Mouse (Mus musculus): ENCODE measurements around the gene Strada. TPM values are rescaled to one million over a fixed set of nuclear protein-coding genes. Genes with fewer than 3 reads are reported as not detected.
A peak's percentile ranks its signal among the peaks of the same experiment; 100 is the strongest.

Gene Strada
- polyA plus RNA-seq, 1 experiment: 58.2 TPM

DNA sequence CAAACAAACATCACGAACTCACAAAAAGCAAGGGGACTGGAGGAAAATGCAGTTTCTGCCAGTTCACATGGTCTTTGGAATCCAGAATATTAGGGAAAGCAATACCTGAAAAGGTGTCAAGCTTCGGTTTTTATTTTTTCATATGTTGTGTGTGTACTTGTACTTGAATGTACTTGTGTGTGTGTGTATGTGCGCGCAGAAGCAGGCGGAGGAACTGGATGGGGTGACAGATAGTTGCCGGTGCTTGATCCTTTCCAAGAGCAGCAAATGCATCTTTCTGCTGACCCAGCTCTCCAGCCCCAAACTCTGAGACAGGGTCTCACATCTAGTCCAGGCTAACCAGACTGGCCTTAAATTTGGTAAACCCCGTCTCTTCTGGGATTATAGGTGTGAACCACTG lies 7.1 kb downstream of the Strada start:
- Histone ChIP-seq H3K4me1 (ENCODE audit: control insufficient read depth, insufficient read depth, low read length) (peaks cover 2% of the 10 kb centered on the region; the same call in 1 of the 2 replicates), H3K4me3 (replicated peaks; ENCODE audit: insufficient read depth, low read depth, low read length) (no peak overlapping the region), H3K27ac (ENCODE audit: insufficient read depth, low read length) (no peak overlapping the region), H3K27me3 (ENCODE audit: control insufficient read depth, insufficient read depth, low read length) (no peaks in the 10 kb centered on the region)
- no peak for TF ChIP-seq POLR2A (IDR thresholded peaks at IDR 0.05; ENCODE audit: borderline replicate concordance, insufficient read depth, low read length)
- TF ChIP-seq CTCF (IDR thresholded peaks at IDR 0.05; ENCODE audit: borderline replicate concordance, insufficient read depth, low read depth, low read length): no peak
- 90% methylated on average over 7 of the region's 7 CpGs for WGBS
- DNase-seq: no peak

DNA sequence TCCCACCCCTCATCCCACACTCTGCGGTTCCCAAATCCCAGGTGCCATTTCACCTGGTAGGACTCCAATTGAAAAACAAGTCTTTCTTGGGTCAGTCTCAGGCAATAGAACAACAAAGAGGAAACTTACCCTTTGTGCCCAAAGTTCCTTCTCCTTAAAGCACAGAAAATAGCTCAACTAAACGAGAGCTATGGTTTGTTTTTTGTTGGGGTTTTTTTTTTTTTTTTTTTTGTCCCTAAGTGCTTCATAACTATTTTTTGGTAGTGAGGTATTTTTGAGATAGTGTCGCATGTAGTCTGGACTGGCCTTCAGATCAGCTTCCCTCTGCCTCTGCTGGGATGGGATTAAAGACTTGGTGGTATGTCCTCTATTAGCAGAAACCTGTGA lies 7.8 kb downstream of the Strada start:
- no peaks in the 10 kb centered on the region for H3K27me3 ChIP-seq (ENCODE audit: control insufficient read depth, insufficient read depth, low read length)
- no peak for DNase-seq
- WGBS: 37% methylated on average over 3 of the region's 3 CpGs
- peak overlapping the region; percentile 80 for H3K4me3 ChIP-seq (replicated peaks; ENCODE audit: insufficient read depth, low read depth, low read length)
- TF ChIP-seq POLR2A (IDR thresholded peaks at IDR 0.05; ENCODE audit: borderline replicate concordance, insufficient read depth, low read length): no peak
- TF ChIP-seq CTCF (IDR thresholded peaks at IDR 0.05; ENCODE audit: borderline replicate concordance, insufficient read depth, low read depth, low read length): no peak
- H3K4me1 ChIP-seq (ENCODE audit: control insufficient read depth, insufficient read depth, low read length): peaks cover 2% of the 10 kb centered on the region; the same call in 1 of the 2 replicates
- H3K27ac ChIP-seq (ENCODE audit: insufficient read depth, low read length): peak overlapping the region; percentile 23

DNA sequence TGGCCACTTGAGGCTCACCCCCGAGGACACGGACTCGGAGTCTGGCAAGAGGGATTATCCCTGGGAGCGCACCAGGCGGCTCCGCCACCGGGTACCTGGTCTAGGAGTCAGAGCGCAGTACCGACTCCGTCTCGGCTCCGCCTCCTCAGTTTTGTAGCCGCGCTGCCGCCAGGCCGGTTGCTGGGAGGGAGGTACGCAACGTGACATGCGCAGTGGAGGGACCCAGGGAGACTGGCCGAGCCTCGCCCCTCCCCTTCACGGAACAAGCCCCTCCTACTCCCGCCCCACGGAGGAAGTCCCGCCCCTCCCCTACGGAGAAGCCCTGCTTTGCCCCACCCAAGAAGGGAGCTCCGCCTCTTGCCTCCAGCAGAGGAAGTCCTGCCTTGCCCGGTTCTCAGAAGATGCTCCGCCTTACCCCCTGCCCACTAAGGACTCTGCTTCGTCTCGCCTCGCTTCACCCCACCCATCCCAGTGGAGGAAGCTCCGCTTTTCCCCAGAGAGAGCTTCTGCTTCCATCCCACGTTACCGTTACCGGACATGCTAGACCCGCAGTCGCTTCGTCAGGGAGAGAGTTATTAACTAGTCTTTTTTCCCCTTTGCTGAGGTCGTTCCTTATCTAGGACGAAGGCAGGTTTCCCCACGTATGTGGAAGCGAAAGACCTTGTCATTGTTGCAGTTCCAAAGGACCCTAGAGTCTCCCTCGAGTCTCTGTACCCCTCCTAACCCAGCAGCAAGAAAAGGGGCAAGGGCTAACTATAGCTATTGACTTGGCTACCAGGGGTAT lies 8.4 kb downstream of the Strada start:
- peaks cover 2% of the 10 kb centered on the region; the same call in 1 of the 2 replicates for H3K4me1 ChIP-seq (ENCODE audit: control insufficient read depth, insufficient read depth, low read length)
- WGBS: under 1% methylated on average over 44 of the region's 44 CpGs

DNA sequence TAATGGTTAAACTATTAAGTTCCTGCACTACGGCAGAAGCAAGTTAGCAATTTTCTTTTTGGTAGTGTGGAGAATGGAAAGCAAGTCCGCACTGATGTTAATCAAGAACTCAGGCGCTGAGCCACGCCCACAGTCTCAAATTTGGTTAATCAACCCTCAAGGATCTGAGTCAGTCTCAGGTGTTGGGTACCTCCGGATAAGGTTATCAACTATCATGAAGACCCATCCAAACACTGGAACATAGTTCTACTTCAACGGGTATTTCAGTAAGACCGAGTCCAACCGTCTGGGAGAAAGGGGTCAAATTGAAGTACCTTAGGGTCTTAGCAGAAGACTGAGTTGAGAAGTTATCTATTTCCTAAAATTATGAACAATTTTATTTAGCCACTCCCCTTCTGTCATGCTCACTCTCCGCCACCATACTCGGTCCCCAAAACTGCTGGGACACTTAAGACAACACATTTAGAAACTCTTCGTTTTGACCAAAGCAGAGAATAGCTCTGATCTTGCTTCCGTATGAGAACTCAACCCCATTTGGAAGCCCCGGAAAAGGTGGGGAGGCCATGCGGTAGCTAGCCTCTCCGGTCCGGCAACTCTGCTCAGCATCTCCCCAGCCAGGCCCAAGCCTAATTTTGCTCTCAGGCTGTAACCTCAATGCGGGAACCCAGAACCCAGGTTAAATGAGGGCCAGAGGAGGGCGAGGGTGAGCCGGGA lies 9.2 kb downstream of the Strada start:
- Histone ChIP-seq H3K27ac (ENCODE audit: insufficient read depth, low read length) (peak overlapping the region; percentile 55; the same call in 1 of the 2 replicates), H3K27me3 (ENCODE audit: control insufficient read depth, insufficient read depth, low read length) (no peaks in the 10 kb centered on the region), H3K4me3 (replicated peaks; ENCODE audit: insufficient read depth, low read depth, low read length) (peak overlapping the region; percentile 75), H3K4me1 (ENCODE audit: control insufficient read depth, insufficient read depth, low read length) (peaks cover 2% of the 10 kb centered on the region; the same call in 1 of the 2 replicates)
- no peak for TF ChIP-seq POLR2A (IDR thresholded peaks at IDR 0.05; ENCODE audit: borderline replicate concordance, insufficient read depth, low read length)
- no peak for TF ChIP-seq CTCF (IDR thresholded peaks at IDR 0.05; ENCODE audit: borderline replicate concordance, insufficient read depth, low read depth, low read length)
- DNase-seq: no peak
- 9% methylated on average over 19 of the region's 19 CpGs for WGBS

More for the DNA sequence above, 8.4 kb downstream of the Strada start:
- DNase-seq: peak; percentile 97
- TF ChIP-seq CTCF (IDR thresholded peaks at IDR 0.05; ENCODE audit: borderline replicate concordance, insufficient read depth, low read depth, low read length): no peak
- peak; percentile 84; the same call in 1 of the 2 replicates for TF ChIP-seq POLR2A (IDR thresholded peaks at IDR 0.05; ENCODE audit: borderline replicate concordance, insufficient read depth, low read length)
- Histone ChIP-seq H3K4me3 (replicated peaks; ENCODE audit: insufficient read depth, low read depth, low read length) (peak overlapping the region; percentile 80), H3K27me3 (ENCODE audit: control insufficient read depth, insufficient read depth, low read length) (no peaks in the 10 kb centered on the region), H3K27ac (ENCODE audit: insufficient read depth, low read length) (peak overlapping the region; percentile 55)

DNA sequence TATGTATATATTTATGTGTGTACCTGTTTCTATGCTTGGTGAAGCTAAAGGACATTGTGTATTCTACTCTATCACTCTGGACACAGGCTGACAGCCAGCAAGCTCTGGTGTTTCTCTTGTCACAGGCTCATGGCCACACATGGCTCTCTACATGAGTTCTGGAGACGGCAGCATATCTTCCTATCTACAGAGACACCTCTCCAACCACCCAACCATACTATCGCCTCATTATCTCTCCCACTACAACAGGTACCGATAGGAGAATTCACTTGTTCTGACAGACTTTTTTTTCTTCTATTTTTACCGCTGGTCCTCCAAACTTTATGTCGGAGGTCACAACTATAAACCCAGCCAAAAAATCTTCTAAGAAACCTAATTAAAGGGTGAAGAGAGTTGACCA lies 9.7 kb downstream of the Strada start:
- WGBS: 55% methylated on average over 5 of the region's 5 CpGs
- Histone ChIP-seq H3K4me1 (ENCODE audit: control insufficient read depth, insufficient read depth, low read length) (peaks cover 2% of the 10 kb centered on the region; the same call in 1 of the 2 replicates), H3K27ac (ENCODE audit: insufficient read depth, low read length) (no peak overlapping the region), H3K27me3 (ENCODE audit: control insufficient read depth, insufficient read depth, low read length) (no peaks in the 10 kb centered on the region), H3K4me3 (replicated peaks; ENCODE audit: insufficient read depth, low read depth, low read length) (no peak overlapping the region)
- TF ChIP-seq CTCF (IDR thresholded peaks at IDR 0.05; ENCODE audit: borderline replicate concordance, insufficient read depth, low read depth, low read length) (no peak), POLR2A (IDR thresholded peaks at IDR 0.05; ENCODE audit: borderline replicate concordance, insufficient read depth, low read length) (no peak)
- DNase-seq: no peak

DNA sequence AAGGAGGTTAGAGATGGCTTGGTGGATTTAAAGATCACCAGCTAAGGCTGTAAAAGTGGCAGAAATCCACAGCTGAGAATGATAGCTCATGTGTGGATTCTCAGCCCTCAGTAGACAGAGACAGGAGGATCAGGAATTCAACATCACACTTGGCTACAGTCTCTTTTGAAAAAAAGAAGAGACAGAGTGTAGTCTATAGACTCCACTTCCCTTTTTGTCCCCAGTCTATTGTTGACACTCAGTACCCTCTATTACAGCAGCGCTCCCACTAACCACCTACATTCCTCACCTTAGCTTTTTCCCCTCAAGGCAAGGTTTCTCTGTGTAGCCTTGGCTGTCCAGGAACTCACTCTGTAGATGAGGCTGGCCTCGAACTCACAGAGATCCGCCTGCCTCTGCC lies 10.3 kb downstream of the Strada start:
- no peak overlapping the region for H3K4me3 ChIP-seq (replicated peaks; ENCODE audit: insufficient read depth, low read depth, low read length)
- H3K27me3 ChIP-seq (ENCODE audit: control insufficient read depth, insufficient read depth, low read length): no peaks in the 10 kb centered on the region
- over 99% methylated on average over 3 of the region's 3 CpGs for WGBS
- no peak for DNase-seq
- peaks cover 2% of the 10 kb centered on the region; the same call in 1 of the 2 replicates for H3K4me1 ChIP-seq (ENCODE audit: control insufficient read depth, insufficient read depth, low read length)
- H3K27ac ChIP-seq (ENCODE audit: insufficient read depth, low read length): no peak overlapping the region
- TF ChIP-seq CTCF (IDR thresholded peaks at IDR 0.05; ENCODE audit: borderline replicate concordance, insufficient read depth, low read depth, low read length): no peak
- TF ChIP-seq POLR2A (IDR thresholded peaks at IDR 0.05; ENCODE audit: borderline replicate concordance, insufficient read depth, low read length): no peak

DNA sequence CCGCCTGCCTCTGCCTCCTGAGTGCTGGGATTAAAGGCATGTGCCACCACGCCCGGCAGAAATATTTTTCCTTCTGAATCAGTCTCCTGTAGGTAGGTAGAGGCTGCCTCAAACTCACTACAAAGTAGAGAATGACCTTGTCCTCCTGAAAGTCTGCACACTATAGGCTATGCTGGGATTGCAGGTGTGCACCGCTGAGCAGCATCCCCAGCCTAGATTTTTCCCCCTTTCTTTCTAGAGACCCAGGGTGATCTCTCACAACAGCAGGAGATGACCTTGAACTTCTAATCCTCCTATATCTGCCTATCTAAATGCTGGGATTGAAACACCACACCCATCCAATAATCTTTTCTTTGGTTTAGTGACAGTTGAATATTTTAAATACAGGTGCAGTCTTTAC lies 14.6 kb downstream of the Strada start:
- Histone ChIP-seq H3K27ac (ENCODE audit: insufficient read depth, low read length) (no peak overlapping the region), H3K4me3 (replicated peaks; ENCODE audit: insufficient read depth, low read depth, low read length) (no peak overlapping the region), H3K4me1 (ENCODE audit: control insufficient read depth, insufficient read depth, low read length) (peaks cover 2% of the 10 kb centered on the region; the same call in 1 of the 2 replicates), H3K27me3 (ENCODE audit: control insufficient read depth, insufficient read depth, low read length) (no peaks in the 10 kb centered on the region)
- DNase-seq: no peak
- TF ChIP-seq POLR2A (IDR thresholded peaks at IDR 0.05; ENCODE audit: borderline replicate concordance, insufficient read depth, low read length): no peak
- TF ChIP-seq CTCF (IDR thresholded peaks at IDR 0.05; ENCODE audit: borderline replicate concordance, insufficient read depth, low read depth, low read length): no peak
- 96% methylated on average over 4 of the region's 4 CpGs for WGBS

Data from cerebellum, adult 2 months (tissue).